Mouse (Mus musculus) brain, embryonic 14.5 days (tissue): ENCODE data around the gene F12.

Source experiments
- CTCF ChIP-seq: fragments of 200-500 bp; IDR thresholded peaks from 2 replicates; pipeline ENCODE4 v1.5.1; 2012; ENCODE audit warnings: inconsistent platforms, mild to moderate bottlenecking, moderate library complexity, borderline replicate concordance; ENCODE audit not compliant: insufficient read depth, insufficient read length; ENCODE audit errors: extremely low read depth
- POLR2A ChIP-seq: fragments of 200-500 bp; IDR thresholded peaks from 2 replicates; pipeline ENCODE4 v1.6.1; 2012; ENCODE audit warnings: mild to moderate bottlenecking, inconsistent platforms, borderline replicate concordance; ENCODE audit not compliant: poor library complexity, insufficient read depth, insufficient read length, severe bottlenecking; ENCODE audit errors: extremely low read depth

DNA sequence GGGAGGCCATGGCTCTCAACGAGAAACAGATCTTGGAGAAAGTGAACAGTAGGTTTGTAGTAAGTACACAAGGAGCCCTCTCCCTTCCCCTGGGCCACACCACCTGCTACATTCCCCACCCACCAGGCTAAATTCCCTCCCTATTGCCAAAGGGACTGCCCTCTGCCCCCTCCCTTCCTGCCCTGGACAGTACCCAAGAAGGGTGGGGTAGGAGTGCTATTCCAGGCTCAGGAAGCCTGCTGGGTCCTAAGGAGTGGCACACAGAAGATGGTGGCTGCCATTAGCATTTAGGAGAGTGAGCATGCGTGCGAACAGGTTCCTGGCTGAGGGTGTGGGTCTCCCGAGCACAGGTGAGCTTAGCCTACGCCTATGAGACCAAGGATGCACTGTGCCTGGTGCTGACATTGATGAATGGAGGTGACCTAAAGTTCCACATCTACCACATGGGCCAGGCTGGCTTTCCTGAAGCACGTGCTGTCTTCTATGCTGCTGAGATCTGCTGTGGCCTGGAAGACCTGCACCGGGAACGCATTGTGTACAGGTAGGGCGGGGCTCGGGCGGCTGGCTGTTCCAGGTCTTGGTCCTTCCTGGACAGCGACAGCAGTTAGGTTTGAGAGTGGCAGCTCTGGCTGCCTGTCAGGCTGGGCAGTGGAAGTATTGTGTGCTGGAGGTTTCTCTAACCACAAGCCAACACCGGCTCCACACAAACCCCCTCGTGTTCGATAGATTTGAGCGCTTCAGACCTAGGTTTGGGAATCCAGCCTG, 25.4 kb upstream of the F12 start:
- TF ChIP-seq CTCF = no peak
- no peak for TF ChIP-seq POLR2A
